Mouse (Mus musculus): ENCODE measurements around the gene Cd3d. TPM values are rescaled to one million over a fixed set of nuclear protein-coding genes. Genes with fewer than 3 reads are reported as not detected.
"Not testable (repeated sequence)": the region's sequence is repeated elsewhere in the genome, so short reads cannot be mapped to it uniquely, and the experiment has no call there.

Gene Cd3d
- under 1 TPM; 0.16 to 0.34 TPM for total RNA-seq (2021)

DNA sequence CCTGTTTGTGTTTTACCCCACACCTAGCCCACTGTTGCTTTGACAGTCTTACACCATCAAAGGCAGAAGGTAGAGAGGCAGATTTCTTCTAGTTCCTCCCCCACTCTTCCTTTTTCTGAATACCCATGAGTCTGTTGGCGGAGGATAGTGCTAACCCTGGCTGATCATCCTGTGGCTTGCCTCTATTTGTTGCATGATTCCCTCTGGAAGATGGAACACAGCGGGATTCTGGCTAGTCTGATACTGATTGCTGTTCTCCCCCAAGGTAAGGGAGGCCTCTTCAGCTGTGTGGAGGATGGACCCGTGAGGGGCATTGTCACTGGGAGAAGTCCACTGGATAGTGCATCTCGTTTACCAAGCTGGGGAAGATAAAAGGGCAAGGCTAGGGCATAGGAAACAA, at the start of gene Cd3d:
Gene Cd3d, plus strand, starts transcription at position 111 of the 400 bp plus-strand sequence.
- no peak for DNase-seq (ENCODE audit: low spot score)
- intact Hi-C loops (cut with DNase I), result no loop called here

GRCm38 (mm10) chr9:44941756-44942155, 39.8 kb upstream of the Cd3d start:
- intact Hi-C loops (cut with DNase I), result no loop called here
- no peak for DNase-seq (ENCODE audit: low spot score)

- intact Hi-C loops (cut with DNase I), result no loop called here
- DNase-seq (ENCODE audit: low spot score), result no peak
These were observed 39.2 kb upstream of the Cd3d start for GRCm38 (mm10) chr9:44942421-44942820.

DNA sequence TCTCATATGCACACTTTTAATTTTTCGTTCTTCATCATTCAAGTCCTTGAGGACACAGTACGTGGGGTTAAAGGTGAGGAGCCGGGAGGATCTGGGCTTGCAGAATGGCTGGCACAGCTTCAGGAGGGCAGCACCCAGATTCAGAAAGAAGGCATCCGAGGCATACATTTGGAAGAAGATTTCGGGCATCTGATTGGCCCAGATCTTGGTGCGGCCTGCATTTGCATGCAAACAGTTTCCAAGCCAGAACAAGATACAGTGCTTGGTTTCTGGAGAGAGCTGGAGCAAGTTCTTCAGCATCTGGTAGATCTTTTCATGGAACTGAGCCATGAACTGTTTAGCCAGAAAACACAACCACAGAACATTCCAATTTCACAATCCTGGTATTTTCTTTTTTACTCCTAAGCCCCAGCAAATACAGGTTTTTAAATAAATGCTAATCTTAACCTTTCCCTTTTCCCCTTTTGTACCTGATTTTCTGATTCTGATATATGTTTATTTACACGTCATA, 35.3 kb upstream of the Cd3d start:
- DNase-seq (ENCODE audit: low spot score), result no peak
- intact Hi-C loops (cut with DNase I), result no loop called here

- no peak for DNase-seq (ENCODE audit: low spot score)
- intact Hi-C loops (cut with DNase I), result no loop called here
These were observed 33.8 kb upstream of the Cd3d start for GRCm38 (mm10) chr9:44947836-44948235.

DNA sequence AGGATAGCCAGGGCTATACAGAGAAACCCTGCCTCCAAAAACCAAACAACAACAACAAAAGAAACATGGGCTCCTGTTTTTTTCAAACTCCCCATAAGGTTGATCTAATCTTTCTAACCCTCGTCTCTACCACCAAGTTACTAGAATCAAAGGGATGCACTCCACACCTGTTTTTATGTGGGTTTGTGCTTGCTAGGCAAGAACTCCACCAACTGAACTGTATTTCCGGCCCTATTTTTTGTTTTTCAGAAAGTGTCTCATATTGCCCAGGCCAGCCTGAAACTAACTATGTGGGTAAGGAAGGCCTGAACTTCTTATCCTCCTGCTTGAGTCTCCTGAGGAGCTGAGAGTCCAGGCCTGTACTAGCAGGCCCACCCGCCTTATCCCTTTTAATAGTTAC, 27.2 kb upstream of the Cd3d start:
- intact Hi-C loops (cut with DNase I), result no loop called here
- no peak for DNase-seq (ENCODE audit: low spot score)

DNA sequence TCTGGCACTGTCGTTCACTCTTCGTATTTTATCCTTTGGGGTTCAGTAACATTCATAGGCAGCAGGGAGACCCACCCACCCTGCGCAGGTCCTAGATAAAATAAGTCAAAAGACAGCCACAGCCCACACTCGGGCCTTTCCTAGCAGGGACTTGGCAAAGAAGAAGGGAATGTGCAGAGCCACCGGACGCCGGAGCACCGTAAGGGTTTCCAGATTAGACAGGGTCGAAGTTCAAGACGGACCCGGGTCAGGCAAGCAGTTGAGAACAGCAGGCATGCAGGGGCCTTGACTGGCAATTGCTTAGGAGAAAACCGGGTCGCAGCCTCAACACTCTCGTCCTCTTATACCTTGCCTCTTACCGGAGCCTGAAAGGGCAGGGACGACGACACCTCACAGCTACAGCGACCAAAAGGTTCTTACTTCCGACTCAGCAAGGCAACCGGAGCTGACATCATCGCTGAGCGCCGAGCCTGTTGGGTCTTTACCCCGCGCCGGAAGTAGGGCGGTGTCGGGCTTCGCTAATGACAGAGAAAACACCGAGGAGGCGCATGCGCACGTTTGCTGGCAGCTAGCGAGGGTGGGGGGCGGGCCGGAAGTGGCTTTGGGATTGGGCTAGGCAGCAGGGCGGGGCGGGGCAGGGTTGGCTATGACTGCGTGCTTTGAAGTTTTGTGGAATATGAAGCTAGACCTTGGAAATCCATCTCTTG, 16.3 kb upstream of the Cd3d start, which contains the start of gene Ube4a:
Gene Ube4a, minus strand, starts transcription at position 475 of the 707 bp plus-strand sequence.
- DNase-seq (ENCODE audit: low spot score), result peak; percentile 96
- intact Hi-C loops (cut with DNase I), result loop anchor here (2.0 kb wide), 1 partner anchor 124 kb away; no protein-coding TSS in a partner anchor

- intact Hi-C loops (cut with DNase I), result loop anchor here (2.0 kb wide), 1 partner anchor 125 kb away; no protein-coding TSS in a partner anchor
- no peak for DNase-seq (ENCODE audit: low spot score)
These were observed 15.6 kb upstream of the Cd3d start for GRCm38 (mm10) chr9:44965833-44966466.

DNA sequence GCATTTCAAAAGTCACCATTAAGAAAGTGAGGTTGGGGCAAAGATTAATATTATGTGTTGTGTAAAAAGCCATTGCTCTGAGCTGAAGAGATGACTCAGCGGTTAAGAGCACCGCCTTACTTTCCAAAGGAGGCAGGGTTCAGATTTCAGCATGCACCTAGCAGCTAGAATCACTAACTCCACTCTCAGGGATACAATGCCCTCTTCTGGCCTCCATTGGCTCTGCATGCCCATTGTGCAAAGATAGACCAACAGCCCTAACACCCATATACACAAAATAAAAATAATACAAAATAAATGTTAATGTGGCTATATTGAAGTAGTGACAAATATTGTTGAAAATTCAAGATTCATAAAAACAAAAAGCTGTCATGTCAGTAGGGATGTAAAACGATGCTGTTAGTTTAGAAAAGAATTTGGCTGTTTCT, 14.8 kb upstream of the Cd3d start:
- intact Hi-C loops (cut with DNase I), result no loop called here
- peak; percentile 49 for DNase-seq (ENCODE audit: low spot score)

DNA sequence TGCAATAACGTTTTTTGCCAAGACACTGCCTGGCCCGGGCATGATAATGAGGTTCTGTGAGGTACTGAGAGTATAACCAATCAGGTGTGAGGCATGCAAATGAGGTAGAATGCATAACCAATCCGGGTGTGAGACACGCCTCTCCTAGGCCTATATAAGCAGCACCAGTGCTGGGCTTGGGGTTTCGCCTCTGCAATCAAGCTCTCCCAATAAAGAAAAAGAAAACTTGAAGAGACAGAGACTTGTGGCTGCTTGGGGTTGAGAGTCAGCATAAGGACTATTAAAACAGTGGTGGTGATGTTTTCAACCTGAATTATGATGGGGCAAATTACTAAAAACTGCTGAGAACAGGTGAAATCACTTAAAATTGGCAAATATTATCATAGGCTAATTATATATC, 13.8 kb upstream of the Cd3d start:
- DNase-seq (ENCODE audit: low spot score); intact Hi-C loops (cut with DNase I): not testable (repeated sequence)

DNA sequence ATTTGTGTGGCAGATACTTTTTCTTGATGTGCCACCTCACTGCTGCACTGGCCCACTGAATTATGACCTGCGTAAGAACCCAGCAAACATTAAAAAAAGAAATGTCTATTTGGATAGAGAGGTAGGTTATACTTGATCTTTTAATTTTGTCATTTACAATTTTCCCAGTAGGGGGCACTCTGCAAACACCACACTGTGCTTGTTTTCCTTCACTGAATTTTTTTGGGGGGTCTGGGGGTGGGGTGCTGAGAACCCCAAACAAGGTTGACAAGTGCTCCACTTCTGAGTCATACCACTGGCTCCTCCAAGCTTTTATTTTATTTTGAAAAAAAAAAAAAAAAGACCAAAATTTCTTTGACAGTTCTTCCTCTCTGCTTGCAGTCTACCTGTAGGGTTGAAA, 12.1 kb upstream of the Cd3d start:
- intact Hi-C loops (cut with DNase I), result no loop called here
- no peak for DNase-seq (ENCODE audit: low spot score)

DNA sequence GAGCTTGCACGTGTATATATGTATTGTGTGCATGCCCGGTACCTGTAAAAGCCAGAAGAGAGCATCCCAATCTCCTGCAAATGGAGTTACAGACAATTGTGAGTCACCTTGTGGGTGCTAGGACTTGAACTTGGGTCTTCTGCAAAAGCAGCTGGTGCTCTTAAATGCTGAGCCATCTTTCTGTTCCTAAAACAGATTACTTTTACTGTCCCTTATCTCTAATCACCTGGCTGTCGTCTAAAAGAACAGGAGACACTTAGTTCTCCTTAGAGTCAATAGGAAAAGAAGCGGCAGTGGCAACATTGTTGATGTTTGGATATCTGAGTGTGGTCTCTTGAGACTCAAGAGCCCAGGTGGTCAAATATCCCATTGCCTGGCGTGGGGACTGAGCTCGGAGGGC, 3.8 kb upstream of the Cd3d start:
- no peak for DNase-seq (ENCODE audit: low spot score)
- intact Hi-C loops (cut with DNase I), result no loop called here

DNA sequence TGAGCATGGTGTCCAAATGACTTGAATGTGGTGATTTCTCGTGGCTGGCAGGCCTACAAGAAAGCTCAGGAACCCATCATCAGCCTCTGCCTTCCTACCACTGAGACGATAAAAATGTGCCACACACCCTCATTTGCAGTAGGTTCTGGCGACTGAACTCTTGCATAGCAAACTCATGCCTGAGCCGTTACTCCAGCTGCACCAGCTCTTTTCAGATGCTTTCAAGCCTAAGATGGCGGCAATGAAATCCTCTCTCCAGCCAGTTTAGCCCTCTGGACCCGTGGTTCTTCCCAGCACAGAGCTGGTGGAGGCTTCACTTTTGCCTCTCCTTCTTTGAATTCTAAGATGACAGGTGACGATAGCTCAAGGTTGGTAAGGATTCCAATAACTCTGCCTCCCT, 1.8 kb upstream of the Cd3d start:
- intact Hi-C loops (cut with DNase I), result no loop called here
- DNase-seq (ENCODE audit: low spot score), result no peak

DNA sequence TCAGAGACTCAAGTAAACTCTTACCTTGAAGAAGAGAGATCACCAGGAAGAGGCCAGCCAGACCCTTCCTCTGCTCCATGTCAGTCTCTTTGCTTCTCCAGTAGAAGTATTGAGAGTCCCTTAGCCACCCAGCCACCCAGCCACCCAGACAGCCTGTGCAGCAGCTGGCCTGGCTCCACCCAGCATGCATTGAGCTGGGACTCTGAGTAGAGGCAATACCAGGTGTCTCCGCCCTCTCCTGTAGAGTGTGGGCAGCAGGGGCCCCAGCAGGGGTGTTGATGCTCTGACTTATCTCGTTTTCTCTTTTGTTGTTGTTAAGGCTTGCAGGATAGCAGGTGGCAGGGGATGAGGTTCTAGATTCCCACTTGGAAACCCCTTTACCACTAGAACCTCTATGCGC, 1.3 kb upstream of the Cd3d start, which contains the start of gene Cd3g:
Gene Cd3g, minus strand, starts transcription at position 190 of the 400 bp plus-strand sequence.
- no peak for DNase-seq (ENCODE audit: low spot score)
- intact Hi-C loops (cut with DNase I), result no loop called here

DNA sequence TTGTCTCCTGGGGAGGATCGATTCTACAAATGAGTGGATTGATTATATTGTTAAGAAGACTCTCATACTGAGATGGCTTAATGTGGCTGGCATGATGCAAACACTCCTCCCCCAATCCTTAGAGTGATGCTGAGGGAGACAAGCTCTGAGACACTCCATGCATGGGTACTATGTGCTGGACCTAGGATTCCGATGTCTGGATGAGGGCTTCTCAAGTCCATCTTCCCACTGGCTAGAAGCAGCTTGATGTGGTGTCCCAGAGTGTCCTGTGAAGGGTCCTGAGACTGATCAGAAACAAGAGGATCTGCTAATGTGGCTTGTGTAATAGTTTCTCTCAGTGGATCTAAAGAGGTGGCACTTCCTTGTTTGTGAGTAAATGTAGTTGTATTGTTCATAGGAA, 482 bp upstream of the Cd3d start:
- DNase-seq (ENCODE audit: low spot score), result no peak
- intact Hi-C loops (cut with DNase I), result no loop called here

GRCm38 (mm10) chr9:44982081-44982480, 495 bp downstream of the Cd3d start:
- intact Hi-C loops (cut with DNase I), result no loop called here
- DNase-seq (ENCODE audit: low spot score), result no peak

DNA sequence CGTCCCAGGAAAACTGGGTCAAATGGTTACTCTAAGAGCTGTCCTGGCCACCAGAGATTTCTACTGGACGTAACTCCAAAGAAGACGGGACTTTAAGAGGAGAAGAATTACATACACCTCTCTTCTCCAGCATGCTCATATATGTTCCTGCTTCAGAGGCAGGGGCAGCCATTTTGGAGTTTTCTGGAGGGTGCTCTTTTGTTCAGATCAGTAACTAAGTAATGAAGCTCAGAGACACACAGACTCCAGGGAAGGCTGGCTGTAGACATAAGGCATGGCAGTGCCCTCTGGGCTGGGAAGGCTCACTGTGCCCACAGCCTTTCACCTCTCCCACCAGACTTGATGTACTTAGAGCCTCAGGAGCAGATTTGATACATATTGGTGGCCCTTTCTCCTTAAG, 945 bp downstream of the Cd3d start:
- intact Hi-C loops (cut with DNase I), result no loop called here
- DNase-seq (ENCODE audit: low spot score), result no peak

- no peak for DNase-seq (ENCODE audit: low spot score)
- intact Hi-C loops (cut with DNase I), result no loop called here
These were observed 1.4 kb downstream of the Cd3d start for GRCm38 (mm10) chr9:44983001-44983400.

DNA sequence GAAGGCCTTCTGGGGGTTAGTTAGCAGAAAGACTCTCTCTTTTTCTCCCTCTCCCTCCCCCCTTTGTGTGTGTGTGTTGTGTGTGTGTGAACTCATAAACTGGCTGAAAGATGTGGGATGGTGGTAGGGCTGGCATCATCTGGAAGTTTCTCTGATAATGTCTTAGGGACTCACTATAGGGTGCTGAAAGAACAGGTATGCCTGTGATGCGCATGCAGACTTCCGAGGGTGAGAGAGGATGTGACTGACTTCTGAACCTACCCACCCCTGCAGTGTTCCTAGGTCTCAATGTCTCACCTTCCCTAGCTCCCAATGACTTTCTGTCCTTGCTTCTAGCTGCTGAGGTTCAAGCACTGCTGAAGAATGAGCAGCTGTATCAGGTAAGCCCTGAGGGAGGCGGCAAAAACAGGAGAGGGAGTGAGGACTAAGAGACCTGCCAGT, 4.2 kb downstream of the Cd3d start:
- intact Hi-C loops (cut with DNase I), result no loop called here

DNA sequence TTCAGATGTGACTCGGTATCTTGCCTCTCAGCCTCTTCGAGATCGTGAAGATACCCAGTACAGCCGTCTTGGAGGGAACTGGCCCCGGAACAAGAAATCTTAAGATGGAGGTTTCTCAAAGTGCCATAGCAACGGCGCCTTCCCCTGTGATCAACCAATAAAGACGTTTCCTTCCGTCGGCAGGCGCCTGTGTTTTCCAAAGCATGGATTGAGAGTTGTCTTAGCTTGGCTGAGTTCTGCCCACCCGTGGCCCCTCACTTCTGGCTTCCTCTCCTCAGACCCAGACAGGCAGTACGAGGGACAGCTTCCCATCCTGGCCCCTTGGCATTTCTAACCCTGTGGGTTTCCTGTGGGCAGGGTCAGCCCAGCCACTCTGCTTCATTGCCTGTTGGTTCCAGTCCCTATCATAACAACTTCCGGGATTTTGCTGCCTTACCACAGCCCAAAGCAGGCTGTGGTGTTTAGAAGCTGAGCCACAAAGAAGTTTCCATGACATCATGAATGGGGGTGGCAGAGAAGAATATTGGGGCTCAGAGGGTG, 4.7 kb downstream of the Cd3d start:
- intact Hi-C loops (cut with DNase I), result no loop called here
- no peak for DNase-seq (ENCODE audit: low spot score)

More for the DNA sequence above, 4.2 kb downstream of the Cd3d start:
- DNase-seq (ENCODE audit: low spot score), result no peak

DNA sequence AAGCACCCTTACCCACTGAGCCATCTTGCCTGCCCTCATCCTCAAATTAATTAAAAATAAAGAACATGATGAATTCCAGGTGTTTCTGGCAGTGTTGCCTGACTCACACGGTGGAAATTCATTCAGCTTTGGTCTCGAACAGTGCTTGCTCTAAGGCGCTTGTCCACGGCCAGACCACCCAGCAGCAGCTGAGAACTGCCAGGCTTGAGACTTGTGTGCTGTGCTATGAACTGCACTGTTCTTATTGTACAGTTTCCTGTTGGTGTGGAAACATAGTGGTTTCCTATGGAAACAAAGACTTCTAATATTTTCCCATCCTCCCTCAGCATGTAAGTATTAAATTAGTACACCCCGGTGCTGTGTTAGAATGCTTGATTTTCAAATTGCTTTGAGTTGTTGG, 5.4 kb downstream of the Cd3d start:
- intact Hi-C loops (cut with DNase I), result no loop called here
- no peak for DNase-seq (ENCODE audit: low spot score)

All from heart, postnatal 25 days (tissue).